Mouse (Mus musculus) intestine, postnatal 0 days (tissue): ENCODE data around the gene Gk2. TPM values are rescaled to one million over a fixed set of nuclear protein-coding genes. Genes with fewer than 3 reads are reported as not detected.

Experiments used
- ATAC-seq: fragments of 200-750 bp; cut with Nextera tagmentation; 2 replicates; pipeline ENCODE4 v1.8.0; 2017; ENCODE audit warnings: mild to moderate bottlenecking, moderate TSS enrichment, moderate library complexity
- H3K27ac ChIP-seq: fragments of 300-500 bp; sonication (generic); 2 replicates; pipeline ENCODE4 v1.5.1; 2014; ENCODE audit warnings: mild to moderate bottlenecking, low read depth, low read length, moderate library complexity
- H3K27me3 ChIP-seq: fragments of 300-500 bp; sonication (generic); replicated peaks from 2 replicates; pipeline ENCODE4 v1.6.1; 2014; ENCODE audit warnings: low read length, mixed read lengths; ENCODE audit not compliant: control insufficient read depth, insufficient read depth
- H3K36me3 ChIP-seq: fragments of 300-500 bp; sonication (generic); 2 replicates; pipeline ENCODE4 v1.6.1; 2014; ENCODE audit warnings: mild to moderate bottlenecking, moderate library complexity; ENCODE audit not compliant: control insufficient read depth, insufficient read depth
- H3K4me1 ChIP-seq: fragments of 300-500 bp; sonication (generic); replicated peaks from 2 replicates; pipeline ENCODE4 v1.6.1; 2014; ENCODE audit warnings: antibody characterized with exemption, low read length, mixed read lengths; ENCODE audit not compliant: control insufficient read depth, insufficient read depth
- H3K4me2 ChIP-seq: fragments of 300-500 bp; sonication (generic); replicated peaks from 2 replicates; pipeline ENCODE4 v1.6.1; 2014; ENCODE audit warnings: low read depth, mild to moderate bottlenecking, moderate library complexity
- H3K4me3 ChIP-seq: fragments of 300-500 bp; sonication (generic); 2 replicates; pipeline ENCODE4 v1.5.1; 2014; ENCODE audit warnings: low read depth, low read length
- H3K9ac ChIP-seq: fragments of 300-500 bp; sonication (generic); 2 replicates; pipeline ENCODE4 v1.6.1; 2014; ENCODE audit warnings: mild to moderate bottlenecking, low read depth, low read length
- H3K9me3 ChIP-seq: fragments of 300-500 bp; sonication (generic); 2 replicates; pipeline ENCODE4 v1.6.1; 2016; ENCODE audit warnings: mixed run types; ENCODE audit not compliant: control insufficient read depth
- CTCF ChIP-seq: sonication (generic); IDR thresholded peaks from 2 replicates; pipeline ENCODE4 v1.5.1; 2016; ENCODE audit warnings: low read depth, mild to moderate bottlenecking, control low read depth, antibody characterized with exemption, moderate library complexity
- WGBS: fragments of 180-500 bp; shearing (Covaris S2); extraction: QIAGEN DNeasy Blood & Tissue Kit; methylation state at CpG from one replicate; pipeline ENCODE4 v1.1.7; 2014; 5-methylcytosine and 5-hydroxymethylcytosine counted together
- polyA plus RNA-seq: library from polyadenylated mRNA; unstranded; fragments of >200 nt; fragmentation: Nextera tagmentation; extraction: Ambion mirVana; gene quantifications from 2 replicates; pipeline ENCODE4 v1.2.1, GENCODE M21; 2015

Gk2 gene
- polyA plus RNA-seq = 0.08 TPM in 1 of 2 replicates, not detected in the other

GRCm38 (mm10) chr5:97456816-97457215 lies at the start of gene Gk2:
Gene Gk2, minus strand, starts transcription at chr5:97457021.
- no peaks in the 10 kb centered on the region for H3K4me1 ChIP-seq
- TF ChIP-seq CTCF = no peak
- no peak within 1 kb of the TSS for H3K9ac ChIP-seq
- ATAC-seq = no peak
- no peaks in the 10 kb centered on the region for H3K36me3 ChIP-seq
- no peak within 1 kb of the TSS for H3K4me3 ChIP-seq
- H3K9me3 ChIP-seq = no peaks in the 10 kb centered on the region
- no peaks in the 10 kb centered on the region for H3K27me3 ChIP-seq
- H3K27ac ChIP-seq = no peak within 1 kb of the TSS
- no peak within 1 kb of the TSS for H3K4me2 ChIP-seq
- 91% methylated on average over 10 of the region's 10 CpGs for WGBS

GRCm38 (mm10) chr5:97498041-97498440 lies 41.2 kb upstream of the Gk2 start:
- H3K4me3 ChIP-seq = no peak overlapping the region
- no peaks in the 10 kb centered on the region for H3K36me3 ChIP-seq
- no peak overlapping the region for H3K9ac ChIP-seq
- H3K4me1 ChIP-seq = no peaks in the 10 kb centered on the region
- no peak overlapping the region for H3K4me2 ChIP-seq
- no peaks in the 10 kb centered on the region for H3K9me3 ChIP-seq
- no peaks in the 10 kb centered on the region for H3K27me3 ChIP-seq
- TF ChIP-seq CTCF = no peak
- H3K27ac ChIP-seq = no peak overlapping the region
- ATAC-seq = no peak

GRCm38 (mm10) chr5:97495488-97496092 lies 38.8 kb upstream of the Gk2 start:
- no peak for ATAC-seq
- Histone ChIP-seq H3K27me3 (no peaks in the 10 kb centered on the region), H3K9me3 (no peaks in the 10 kb centered on the region), H3K4me3 (no peak overlapping the region), H3K27ac (no peak overlapping the region), H3K9ac (no peak overlapping the region), H3K4me1 (no peaks in the 10 kb centered on the region), H3K36me3 (no peaks in the 10 kb centered on the region), H3K4me2 (no peak overlapping the region)
- no peak for TF ChIP-seq CTCF
- WGBS = 61% methylated on average over 5 of the region's 5 CpGs

DNA sequence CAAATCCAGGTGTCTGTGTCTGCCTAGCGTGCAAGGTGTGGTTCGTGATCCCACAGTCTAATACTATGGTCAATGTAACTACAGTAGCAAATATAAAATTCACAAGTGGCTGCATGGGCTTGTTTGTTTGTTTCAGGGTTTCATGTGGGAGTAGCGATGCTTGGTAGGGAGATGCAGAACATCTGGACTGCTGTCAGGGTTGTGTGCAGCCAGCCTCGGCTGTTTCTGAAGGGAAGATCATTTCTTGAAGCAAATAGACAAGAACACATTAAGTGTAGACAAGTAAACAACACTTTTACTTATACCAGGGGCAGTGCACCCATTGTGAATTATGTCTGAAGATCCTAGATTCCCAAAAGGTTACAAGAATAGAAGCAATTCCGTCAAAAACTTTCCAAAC lies 36.6 kb upstream of the Gk2 start:
- no peak overlapping the region for H3K27ac ChIP-seq
- no peaks in the 10 kb centered on the region for H3K4me1 ChIP-seq
- no peak overlapping the region for H3K4me3 ChIP-seq
- H3K9me3 ChIP-seq = no peaks in the 10 kb centered on the region
- WGBS = 64% methylated on average over 5 of the region's 5 CpGs
- TF ChIP-seq CTCF = no peak
- no peak for ATAC-seq
- no peaks in the 10 kb centered on the region for H3K36me3 ChIP-seq
- H3K9ac ChIP-seq = no peak overlapping the region
- H3K27me3 ChIP-seq = no peaks in the 10 kb centered on the region
- no peak overlapping the region for H3K4me2 ChIP-seq

DNA sequence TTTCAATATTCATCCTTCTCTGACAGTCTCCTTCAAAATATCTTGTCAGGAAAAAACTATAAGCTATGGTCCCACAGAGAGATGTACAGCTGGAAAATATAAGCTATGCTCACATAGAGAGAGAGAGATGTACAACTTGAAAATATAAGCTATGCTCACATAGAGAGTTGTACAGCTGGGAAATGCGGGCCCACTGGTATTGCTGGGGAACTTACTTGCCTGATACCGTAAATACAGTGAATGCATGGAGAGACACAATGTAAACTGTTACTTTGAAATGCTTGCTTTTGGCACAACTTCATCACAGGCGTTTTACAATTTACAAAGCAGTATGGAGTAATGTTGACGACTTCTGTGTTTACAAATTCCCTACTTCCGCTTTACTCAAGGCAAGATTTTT lies 29.3 kb upstream of the Gk2 start:
- H3K4me2 ChIP-seq = no peak overlapping the region
- ATAC-seq = no peak
- WGBS = 71% methylated on average over 5 of the region's 5 CpGs
- no peaks in the 10 kb centered on the region for H3K9me3 ChIP-seq
- no peak overlapping the region for H3K4me3 ChIP-seq
- no peak overlapping the region for H3K9ac ChIP-seq
- no peaks in the 10 kb centered on the region for H3K27me3 ChIP-seq
- no peak overlapping the region for H3K27ac ChIP-seq
- no peaks in the 10 kb centered on the region for H3K4me1 ChIP-seq
- no peak for TF ChIP-seq CTCF
- H3K36me3 ChIP-seq = no peaks in the 10 kb centered on the region

- H3K36me3 ChIP-seq = no peaks in the 10 kb centered on the region
- no peak overlapping the region for H3K9ac ChIP-seq
- H3K4me1 ChIP-seq = no peaks in the 10 kb centered on the region
- H3K4me2 ChIP-seq = no peak overlapping the region
- WGBS = 74% methylated on average over 1 of the region's 1 CpGs
- H3K9me3 ChIP-seq = no peaks in the 10 kb centered on the region
- no peak overlapping the region for H3K27ac ChIP-seq
- TF ChIP-seq CTCF = no peak
- H3K27me3 ChIP-seq = no peaks in the 10 kb centered on the region
- no peak overlapping the region for H3K4me3 ChIP-seq
- ATAC-seq = no peak
These were observed 23.2 kb upstream of the Gk2 start for GRCm38 (mm10) chr5:97479991-97480390.

GRCm38 (mm10) chr5:97467246-97467645 lies 10.4 kb upstream of the Gk2 start:
- Histone ChIP-seq H3K4me3 (no peak overlapping the region), H3K36me3 (no peaks in the 10 kb centered on the region), H3K9ac (no peak overlapping the region), H3K9me3 (no peaks in the 10 kb centered on the region), H3K27me3 (no peaks in the 10 kb centered on the region), H3K27ac (no peak overlapping the region), H3K4me1 (no peaks in the 10 kb centered on the region), H3K4me2 (no peak overlapping the region)
- no peak for ATAC-seq
- 91% methylated on average over 7 of the region's 7 CpGs for WGBS
- TF ChIP-seq CTCF = no peak
